Mouse (Mus musculus) cerebellum, adult 8-10 months (tissue): ENCODE measurements around the gene Higd1c.
"Not testable (repeated sequence)": the region's sequence is repeated elsewhere in the genome, so short reads cannot be mapped to it uniquely, and the experiment has no call there.

Source experiments
- DNase-seq: peaks from one replicate; pipeline ENCODE4 v3.0.0; 2022

Gene Higd1c

DNA sequence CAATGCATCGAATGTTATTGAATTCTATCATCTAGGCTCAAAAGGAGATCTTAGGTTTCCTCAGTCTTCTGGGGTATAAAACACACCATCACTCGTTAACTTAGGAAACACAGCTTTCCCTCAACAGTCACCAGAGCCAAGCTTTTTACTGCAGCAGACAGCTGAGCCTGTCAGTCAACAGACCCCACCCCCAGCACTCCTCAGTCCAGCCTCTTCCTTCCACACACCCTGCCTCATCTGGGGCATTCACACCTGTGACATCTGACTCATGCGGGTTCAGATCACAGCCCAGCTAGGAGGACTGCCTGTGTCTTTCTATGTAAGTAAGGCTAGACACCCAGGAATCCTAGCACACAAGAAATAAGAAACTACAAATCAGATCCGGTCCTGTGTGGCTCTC, 49.7 kb downstream of the Higd1c start:
- DNase-seq: no peak

DNA sequence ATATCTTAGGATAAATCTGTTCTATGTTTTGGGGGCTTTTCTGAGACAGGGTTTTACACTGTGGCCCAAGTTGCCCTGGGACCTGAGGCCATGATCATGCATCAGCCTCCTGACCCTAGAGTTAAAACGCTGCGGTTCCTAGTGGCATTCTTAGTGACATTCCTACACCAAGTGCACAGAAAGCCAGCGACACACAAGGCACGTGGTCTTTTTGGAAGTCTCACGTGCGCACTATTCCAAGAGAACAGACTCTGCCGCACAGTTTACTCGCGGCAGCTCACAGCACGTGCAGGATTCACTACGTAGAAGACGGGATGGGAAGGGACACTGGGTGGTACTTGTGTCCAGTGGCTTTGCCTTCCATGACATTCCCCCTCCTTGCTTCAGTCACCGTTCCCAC, 50.6 kb downstream of the Higd1c start:
- no peak for DNase-seq

DNA sequence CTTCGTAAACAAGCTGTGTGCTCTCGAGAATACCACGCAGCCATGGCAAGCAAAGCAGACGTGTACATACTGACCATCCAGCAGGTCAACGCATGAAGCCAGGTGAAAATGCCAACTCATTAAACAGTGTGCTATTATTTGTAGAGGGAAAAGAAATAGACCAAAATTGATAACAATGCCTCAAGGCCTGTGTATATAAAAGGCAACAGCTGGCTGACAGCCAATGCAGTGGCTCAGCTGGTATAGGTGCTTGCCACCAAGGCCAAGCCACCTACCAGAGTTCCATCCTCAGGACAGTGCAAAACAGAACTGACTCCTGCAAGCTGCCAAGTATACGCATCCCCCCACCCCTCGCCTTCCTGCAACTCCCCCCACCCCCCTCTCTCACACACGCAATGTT, 51.3 kb downstream of the Higd1c start:
- DNase-seq: no peak

DNA sequence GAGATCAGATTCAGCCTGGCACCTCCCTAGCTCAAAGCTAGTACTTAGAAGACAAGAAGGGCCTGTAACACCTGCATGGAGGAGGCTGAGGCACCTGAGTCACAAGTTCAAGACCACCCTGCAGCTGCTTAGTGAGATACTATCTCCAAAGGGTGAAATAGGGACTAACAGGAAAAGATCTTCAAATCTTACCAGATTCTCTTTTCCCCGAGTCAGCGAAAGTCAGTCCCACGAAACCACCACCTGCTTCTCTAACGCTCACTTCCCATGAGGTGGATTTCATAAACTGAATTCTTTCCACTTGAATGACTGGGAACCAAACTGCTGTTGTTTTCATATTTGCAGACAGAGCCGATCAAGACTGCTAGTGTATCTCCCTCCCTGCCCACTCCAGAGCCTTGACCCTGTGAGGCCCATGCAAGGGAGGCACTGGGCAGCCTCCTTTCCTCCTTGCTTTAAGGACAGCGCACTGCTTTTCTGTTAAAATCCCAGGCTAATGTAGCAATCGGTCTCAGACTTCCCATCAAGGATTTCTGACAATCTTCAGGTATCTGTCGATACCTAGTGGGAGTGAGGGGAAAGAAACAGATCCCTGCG, 53.6 kb downstream of the Higd1c start:
- no peak for DNase-seq

DNA sequence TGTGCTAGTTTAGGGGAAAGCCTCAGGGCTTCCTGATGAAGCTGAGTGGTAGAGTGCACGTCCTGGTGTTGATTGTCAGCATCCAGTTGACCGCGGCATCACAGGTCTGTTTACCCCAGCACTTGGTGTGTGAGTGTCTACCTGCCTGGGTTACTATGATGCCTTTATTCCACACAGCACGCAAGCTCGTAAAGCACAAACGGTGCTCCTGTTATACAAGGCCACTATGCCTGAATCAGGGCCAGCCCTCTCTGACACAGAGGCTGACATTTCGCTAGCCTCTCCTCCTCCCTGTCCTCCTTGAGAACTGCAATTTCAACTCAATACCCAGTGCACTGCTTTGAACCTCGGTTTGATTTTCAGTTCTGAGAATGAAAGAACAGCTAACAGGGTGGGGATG, 55.0 kb downstream of the Higd1c start:
- DNase-seq: no peak

DNA sequence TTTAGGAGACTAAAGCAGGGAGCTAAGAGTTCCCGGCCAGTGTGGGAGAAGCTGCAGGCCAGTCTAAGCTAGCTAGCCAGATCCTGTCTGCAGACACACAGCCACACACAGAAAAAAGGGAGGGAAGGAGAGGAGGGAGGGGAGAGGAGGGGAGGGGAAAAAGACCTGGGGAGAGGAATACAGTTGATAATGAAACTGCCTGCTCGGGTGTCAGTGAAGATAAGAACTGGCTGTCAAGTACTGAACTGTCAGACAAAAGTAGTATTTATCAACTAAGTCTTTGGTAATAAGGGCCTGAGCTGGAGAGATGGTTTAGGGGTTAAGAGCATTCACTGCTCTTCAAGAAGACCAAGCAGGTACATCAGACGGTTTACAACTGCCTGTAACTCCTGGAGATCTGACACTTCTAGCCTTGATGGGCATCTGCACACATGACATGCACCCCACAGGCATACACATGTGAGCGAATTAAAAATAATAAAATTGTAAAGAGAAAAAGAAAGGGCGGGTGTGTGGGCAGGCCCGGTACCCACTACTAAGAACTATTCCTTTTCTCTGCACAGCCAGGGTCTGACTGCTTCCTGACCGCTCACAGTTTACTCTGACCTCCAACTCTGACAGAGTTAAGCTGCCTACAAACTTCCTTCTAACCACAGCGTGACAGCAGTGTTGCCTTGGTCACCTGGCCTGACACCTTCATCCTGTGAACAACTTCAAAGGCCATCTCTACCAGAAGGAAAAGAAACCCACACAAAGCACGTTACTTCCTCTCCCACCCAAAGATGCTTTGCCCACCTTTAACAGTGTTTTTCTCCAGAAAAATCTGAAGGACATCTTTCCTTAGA, 55.8 kb downstream of the Higd1c start:
- DNase-seq: no peak

DNA sequence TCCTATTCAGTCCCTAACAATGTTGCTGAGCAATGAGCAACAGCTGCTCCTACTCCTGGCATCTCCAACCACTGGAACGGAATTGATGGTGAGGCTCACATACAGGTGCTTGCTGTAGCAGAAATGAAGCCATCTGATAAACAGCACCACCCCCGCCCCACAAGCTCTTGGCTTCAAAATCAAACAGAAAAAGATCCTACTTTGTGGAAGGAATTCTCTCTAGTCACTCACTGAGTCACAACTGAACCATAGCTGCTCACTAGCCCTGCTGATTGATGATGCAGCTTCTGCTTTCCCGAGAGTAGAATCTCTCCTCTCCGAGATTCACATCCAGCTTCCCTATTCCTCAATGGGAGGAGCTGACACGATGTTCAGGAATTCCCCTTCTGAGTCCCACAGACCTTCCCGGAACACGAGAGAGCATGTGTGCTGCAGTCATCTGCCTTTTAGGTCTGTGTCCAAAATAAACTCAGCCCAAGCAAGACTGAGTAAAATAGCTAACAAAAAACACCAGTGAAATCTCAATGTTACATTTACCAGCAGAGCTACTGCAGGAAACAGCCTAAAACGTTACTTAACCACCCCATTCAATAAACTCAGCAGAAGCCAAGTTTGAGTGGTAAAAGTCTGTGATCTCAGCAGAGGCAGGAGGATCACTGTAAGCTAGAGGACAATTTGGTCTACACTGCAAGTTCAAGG, 56.9 kb downstream of the Higd1c start:
- no peak for DNase-seq

DNA sequence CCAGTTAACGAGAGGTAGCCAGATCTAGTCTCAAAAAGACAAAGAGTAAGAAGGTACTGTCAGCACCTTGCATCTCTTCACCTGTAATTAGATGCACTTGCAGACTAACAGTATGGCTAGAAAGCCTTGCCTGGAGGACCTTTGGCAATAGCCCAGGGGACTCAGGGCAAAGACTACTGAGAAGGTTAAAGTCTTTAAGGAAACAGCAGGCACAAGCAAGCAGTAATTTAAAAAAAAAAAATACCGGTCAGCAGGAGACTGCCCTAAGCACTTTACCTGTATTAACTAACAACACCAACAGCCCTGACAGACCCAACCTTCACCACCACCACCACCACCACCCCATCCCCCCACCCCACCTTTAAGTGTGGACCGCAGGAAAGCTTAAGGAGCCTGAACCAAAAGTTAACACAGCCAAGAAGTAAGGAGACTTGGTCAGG, 57.4 kb downstream of the Higd1c start, which contains the start of gene Gm5475:
Gene Gm5475, plus strand, starts transcription at position 390 of the 440 bp plus-strand sequence.
- DNase-seq: not testable (repeated sequence)

DNA sequence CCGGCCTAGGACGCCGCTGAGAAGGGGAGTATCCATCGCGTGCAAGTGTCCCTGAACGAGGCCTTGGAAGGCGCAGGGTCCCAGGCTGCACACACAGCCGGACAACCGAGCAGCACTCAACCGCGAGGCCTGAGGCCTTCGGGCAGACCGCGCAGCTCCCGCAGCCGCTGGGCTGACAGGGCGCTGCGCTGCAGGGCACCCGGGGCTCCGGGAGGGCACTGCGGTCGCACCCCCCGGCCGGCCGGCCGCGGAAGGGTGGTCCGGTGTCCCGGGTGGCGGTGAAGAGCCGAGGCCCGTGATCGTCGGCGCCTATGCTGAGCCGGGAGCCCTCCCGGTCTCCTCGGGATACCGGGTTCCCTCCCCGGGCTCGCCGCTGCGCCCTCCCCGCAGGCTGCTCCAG, 58.1 kb downstream of the Higd1c start:
- DNase-seq: no peak

DNA sequence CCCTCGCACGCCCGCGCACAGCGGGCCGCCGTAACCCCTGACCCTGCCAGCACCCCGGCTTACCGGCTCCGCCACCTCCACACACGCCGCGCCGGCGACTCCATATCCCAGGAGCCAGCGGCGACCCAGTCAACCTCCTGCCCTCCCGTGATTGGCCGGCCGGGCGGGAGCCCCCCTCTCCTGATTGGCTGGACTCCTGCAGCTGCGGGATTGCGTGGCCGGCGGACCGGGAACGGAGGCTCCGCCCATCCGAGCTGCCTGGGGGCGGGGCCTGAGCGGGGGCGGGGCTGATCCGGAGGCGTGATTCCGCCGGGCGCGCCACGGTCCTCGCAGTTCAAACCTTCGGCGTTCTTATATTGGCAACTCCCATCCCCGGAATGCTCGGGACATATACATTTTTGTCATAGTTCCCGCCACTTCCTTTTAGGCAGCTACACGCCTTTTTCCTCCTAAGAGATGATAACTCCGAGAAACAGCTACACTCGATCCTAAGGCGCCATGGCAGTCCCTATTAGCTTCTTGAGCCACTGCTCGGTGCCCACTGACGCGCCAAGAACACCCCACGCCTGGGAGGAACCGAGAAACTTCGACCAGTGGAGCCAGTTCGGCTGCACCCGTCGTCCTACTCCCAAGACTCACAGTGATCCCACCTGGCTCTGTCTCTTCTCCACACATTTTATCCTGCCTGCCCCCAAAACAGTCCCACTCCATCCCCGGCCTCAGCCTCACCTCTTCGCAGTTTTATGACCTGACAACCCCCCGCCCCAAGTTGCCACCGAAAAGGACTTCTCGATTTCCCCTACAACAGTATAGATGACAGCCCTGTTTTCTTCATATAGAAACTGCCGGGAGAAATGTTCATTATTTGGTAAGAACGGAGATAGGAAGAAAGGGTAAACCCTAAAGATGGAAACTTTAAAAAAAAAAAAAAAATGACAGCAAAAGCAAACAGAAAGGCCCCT, 58.8 kb downstream of the Higd1c start:
- peak; percentile 94 for DNase-seq

DNA sequence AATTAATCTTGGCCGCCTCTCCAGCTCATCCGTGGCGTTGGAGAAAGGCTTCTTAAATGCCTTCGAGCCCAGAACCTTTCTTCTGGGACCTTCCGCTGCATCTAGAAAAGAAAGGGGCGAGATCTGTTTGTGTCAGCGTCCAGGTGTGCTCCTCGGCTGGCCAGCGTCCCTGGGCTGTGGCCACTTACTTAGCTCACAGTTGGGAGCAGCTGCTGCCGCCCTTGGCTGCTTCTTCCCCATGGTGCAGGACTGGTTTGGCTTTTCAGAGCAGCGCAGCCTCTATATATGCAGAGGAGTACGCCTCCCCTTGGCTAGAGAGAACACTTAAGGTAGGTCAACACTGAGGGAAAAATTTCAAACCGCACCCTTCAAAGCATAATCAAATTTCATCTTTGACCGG, 59.6 kb downstream of the Higd1c start:
- no peak for DNase-seq

DNA sequence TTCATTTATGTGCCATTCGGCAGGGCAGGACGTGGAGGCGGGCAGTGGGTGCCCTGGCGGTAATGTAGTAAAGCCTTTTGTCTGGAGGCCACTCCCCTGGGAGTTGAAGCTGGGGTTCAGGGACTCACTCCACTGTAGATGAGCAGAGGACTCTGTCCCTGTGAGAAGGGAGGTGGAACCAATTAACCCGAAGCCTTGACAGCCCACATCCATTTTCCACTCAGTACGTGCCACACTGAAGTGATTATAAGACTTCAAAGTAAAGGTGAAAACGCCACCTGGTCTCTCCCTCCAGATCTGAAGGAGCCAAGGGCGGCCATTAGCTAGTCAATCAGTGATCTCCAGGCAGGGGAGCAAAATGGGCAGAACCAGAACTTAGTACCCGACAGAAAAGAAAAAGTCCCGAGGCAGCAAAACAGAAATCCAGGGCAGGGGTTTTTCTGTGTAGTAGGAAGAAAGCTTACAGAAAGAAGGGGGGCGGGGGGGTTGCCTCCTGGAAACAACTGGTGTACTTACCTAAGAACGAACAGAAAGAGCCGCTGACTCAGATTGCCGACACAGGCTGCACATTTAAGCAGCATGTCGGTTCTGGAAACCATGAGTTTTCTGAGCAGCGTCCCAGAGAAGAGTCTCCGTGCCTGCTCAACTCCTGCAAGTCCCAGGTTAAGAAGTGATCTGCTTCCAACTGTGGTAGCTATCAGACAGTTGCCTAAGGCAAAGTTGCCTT, 60.2 kb downstream of the Higd1c start, which contains the start of gene Slc11a2:
Gene Slc11a2, minus strand, starts transcription at position 677 of the 727 bp plus-strand sequence.
- DNase-seq: no peak

DNA sequence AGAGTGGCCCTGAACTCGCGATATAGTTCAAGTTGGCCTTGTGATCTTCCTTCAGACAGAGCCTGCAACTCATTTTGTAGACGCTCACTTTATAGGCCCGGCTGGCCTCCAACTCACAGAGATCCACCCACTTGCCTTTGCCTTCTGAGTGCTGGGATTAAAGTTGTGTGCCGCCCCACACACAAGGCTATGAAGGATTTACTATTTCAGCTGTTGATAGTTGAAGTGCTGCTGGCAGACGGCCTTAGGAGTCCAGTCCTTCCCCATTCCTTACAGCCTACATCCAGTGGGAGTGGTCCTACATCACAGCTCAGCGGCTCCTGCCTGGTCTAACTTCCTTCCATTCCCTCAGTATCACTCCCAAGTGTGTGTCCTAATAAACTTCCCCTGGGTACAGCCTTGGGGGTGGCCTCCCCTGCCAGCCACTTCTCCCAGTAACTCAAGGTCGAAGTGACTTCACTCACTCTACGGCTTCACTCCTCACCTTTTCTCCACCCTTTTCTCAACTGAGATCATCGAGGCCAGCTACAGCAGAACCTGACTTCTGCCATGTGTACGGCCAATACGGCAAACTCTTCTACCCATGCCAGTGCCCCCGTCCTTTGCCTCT, 64.1 kb downstream of the Higd1c start:
- DNase-seq: no peak

DNA sequence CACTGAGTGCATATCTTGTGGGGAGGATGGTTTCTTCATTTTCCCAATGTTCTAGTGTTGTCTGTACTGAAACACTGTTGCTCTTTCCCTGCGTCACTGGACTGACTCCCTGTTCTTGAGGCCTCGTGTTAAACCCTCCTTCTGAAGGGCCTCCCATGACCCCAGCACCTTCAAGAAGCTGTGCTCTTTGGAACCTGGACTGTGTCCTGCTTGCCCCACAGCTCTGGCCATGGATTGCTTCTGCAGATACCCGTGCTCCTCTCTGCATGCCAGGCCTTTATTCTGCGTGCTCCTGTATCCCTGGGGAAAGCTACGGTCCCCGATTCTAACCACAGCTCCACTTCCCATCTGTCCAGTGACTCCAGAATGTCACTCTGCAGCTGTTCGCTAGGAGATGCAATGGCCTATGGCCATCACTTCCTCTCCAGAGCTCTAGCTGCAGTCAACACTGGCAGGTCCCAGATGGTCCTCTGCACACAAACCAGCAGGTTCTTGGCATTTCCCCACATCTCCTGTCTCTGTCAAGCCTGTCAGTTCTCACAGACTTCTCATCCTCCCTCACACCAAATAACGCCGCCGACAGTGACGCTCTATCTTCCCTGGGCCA, 65.7 kb downstream of the Higd1c start:
- DNase-seq: peak; percentile 38

DNA sequence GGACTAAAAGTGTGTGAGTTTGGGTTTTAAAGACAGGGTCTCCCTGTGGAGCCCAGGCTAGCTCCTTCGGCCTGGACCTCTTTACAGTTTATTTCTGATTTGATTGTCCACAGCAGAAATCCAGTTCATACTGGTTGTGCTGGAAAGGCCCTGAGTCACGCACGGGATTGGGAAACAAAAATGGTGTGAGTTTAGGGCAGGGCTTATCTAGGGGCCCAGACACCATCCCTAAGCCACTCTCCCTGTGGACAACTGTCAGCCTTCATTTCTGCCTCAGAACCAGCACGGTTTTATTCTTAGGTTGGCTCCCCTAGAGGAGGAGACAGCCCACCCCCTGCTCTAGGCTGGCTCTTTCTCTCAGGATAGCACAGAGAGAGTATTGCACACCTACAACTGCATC, 68.9 kb downstream of the Higd1c start:
- no peak for DNase-seq
